Mouse (Mus musculus): ENCODE results near the gene Sirt1. TPM values are rescaled to one million over a fixed set of nuclear protein-coding genes. Genes with fewer than 3 reads are reported as not detected.
"Not testable (repeated sequence)": the region's sequence is repeated elsewhere in the genome, so short reads cannot be mapped to it uniquely, and the experiment has no call there.

Sirt1 gene
- total RNA-seq, 2 experiments from 2014 or later = 14.0 to 14.6 TPM

DNA sequence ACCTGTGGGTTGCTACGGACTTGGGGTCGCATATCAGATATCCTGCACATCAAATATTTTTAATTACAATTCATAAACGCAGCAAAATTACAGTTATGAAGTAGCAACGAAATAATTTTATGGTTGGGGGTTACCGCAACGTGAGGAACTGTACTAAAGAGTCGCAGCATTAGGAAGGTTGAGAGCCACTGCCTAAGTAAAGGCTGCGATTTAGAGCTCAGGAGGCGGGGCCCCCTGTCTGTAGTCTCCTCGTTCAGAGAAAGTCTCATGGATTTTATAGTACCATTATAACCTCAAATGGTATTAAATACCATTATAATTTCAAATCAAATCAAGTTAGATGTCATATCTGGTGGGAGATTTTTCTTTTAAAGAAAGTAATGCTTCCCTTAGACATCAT, 5.5 kb upstream of the Sirt1 start:
- Histone ChIP-seq H3K4me3 (peak overlapping the region; percentile 79), H3K27ac (peak overlapping the region; percentile 33; the same call in 1 of the 2 replicates)
- no peak for DNase-seq (ENCODE audit: extremely low spot score in 1 of 2, low spot score in 2 of 2)
- no peak for TF ChIP-seq CTCF (IDR thresholded peaks at IDR 0.05)
- intact Hi-C loops (cut with DNase I) = loop anchor here (10.0 kb wide), 2 partner anchors 142 to 362 kb away; partner anchors contain the start of genes Herc4, Hnrnph3 and Pbld2

DNA sequence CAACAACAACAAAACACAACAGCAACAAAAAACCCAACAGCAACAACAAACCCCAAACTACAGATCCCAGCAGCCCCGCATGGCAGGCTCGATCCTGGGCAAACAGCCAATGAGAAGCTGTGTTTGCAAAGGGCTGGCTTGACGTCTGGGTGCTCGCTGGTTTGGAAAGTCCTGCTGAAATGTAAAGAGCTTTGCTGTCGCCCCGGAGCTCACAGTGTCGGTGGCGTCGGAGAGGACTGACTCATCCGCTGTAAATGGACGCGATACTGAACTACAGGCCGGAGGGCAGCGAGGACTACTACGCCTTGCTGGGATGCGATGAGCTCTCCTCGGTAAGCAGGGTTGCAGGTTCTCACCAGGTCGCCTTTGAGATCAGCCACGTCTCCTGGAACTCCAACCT, 4.9 kb upstream of the Sirt1 start:
- H3K4me3 ChIP-seq = peak overlapping the region; percentile 79
- TF ChIP-seq CTCF (IDR thresholded peaks at IDR 0.05) = no peak
- peak; percentile 84 to 86 for DNase-seq (ENCODE audit: extremely low spot score in 1 of 2, low spot score in 2 of 2)
- intact Hi-C loops (cut with DNase I) = loop anchor here (10.0 kb wide), 2 partner anchors 142 to 362 kb away; partner anchors contain the start of genes Herc4, Hnrnph3 and Pbld2
- peak overlapping the region; percentile 33; the same call in 1 of the 2 replicates for H3K27ac ChIP-seq

DNA sequence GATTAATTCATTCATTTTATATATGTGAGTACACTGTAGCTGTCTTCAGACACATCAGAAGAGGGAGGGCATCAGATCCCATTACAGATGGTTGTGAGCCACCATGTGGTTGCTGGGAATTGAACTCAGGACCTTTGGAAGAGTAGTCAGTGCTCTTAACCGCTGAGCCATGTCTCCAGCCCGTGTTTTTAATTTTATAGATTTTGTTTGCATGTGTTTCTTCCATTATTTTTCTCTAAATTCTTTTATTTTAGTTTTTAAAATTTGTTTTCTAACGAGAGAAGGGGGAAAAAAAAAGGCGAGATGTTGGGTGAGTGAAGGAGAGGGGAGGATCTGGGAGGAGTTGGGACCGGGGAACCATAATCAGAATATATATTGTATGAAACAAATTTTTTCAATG, 4.4 kb upstream of the Sirt1 start:
- DNase-seq (ENCODE audit: extremely low spot score in 1 of 2, low spot score in 2 of 2); H3K27ac ChIP-seq: not testable (repeated sequence)
- intact Hi-C loops (cut with DNase I) = loop anchor here (10.0 kb wide), 2 partner anchors 141 to 361 kb away; partner anchors contain the start of genes Herc4, Hnrnph3 and Pbld2
- peak overlapping the region; percentile 79 for H3K4me3 ChIP-seq

DNA sequence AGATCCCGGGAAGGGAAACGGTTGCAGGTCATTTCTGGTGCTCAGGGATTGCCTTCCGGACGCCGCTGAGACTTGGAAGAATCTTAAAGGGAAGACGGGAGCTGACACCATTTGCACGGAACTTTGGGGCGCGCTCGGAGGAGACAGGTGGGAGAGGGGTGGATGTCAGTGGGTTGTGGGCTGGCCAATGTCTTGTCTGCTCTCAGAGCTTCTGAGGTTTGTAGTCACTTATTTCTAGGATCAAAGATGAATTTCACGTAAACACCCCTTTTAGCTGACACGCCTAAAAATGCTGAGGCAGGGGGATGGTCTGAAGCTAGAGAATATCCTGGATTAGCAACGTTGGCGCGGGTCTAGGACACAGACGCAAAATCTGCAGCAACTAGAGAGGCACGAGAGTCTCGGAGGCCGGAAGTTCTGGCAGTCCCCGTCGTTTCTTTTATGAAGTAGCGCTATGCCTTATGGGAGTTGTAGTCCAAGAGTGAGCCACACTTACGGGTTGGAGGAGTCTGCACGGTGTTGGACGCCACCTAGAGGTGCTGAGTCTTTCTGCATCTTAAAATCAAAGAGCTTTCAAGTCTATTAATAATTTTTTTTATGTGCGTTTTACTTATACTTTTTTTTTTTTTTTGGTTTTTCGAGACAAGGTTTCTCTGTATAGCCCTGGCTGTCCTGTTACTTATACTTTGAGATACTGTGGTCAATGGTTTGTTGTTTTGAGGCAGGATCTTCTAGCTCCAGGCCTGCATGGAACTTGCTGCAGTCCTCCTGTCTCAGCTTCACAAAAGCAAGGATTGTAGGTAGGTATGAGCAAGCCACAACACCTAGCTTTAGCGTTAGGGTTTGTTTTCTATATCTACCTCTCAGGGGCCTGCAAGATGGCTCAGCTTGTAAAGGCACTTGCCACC, 1.1 kb upstream of the Sirt1 start, which contains the start of gene Dnajc12:
TSS of gene Dnajc12 (plus strand) at position 72 of the 908 bp plus-strand sequence.
- intact Hi-C loops (cut with DNase I) = loop anchor here (1.0 to 10.0 kb wide), 4 partner anchors 44 to 358 kb away; partner anchors contain the start of genes Herc4, Hnrnph3 and Pbld2
- H3K27ac ChIP-seq = peak within 1 kb of the TSS; percentile 76
- peak; percentile 79 for TF ChIP-seq CTCF (IDR thresholded peaks at IDR 0.05)
- peak within 1 kb of the TSS; percentile 65 for H3K4me3 ChIP-seq
- peak; percentile 58 to 81 for DNase-seq (ENCODE audit: extremely low spot score in 1 of 2, low spot score in 2 of 2)

DNA sequence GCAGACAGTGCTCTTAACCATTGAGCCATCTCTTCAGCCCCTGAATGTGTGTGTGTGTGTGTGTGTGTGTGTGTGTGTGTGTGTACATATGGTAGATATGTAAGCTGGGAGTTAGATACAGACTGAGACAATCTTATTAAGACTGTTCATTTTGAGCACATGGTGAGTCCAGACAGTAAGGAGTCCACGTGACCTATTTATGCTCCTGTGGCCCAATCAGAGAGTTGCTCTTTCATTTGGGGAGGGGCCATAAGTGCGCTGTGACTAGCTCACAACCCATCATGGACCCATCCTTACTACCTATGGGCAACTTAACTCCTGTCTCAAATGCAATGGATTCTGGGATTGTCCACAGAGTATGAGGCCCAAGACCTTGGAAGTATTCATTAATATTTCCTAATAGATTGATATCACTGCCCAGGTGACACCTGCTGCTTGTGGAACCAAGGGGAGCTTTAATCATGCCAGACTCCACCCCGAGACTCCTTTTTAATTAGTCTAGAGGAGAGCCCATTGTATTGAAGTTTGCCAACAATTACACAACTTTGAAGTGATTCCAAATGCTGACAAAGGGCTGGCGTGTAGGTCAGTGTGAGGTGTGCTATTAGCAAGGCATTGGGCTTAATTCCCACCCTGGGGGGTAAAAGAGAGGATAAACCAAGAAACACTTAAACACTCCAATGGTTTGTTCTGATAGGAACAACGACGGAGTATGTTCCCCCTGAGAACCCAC, 2.4 kb downstream of the Sirt1 start:
- intact Hi-C loops (cut with DNase I) = no loop called here
- DNase-seq (ENCODE audit: extremely low spot score in 1 of 2, low spot score in 2 of 2) = no peak
- Histone ChIP-seq H3K4me3 (no peak overlapping the region), H3K27ac (no peak overlapping the region)
- TF ChIP-seq CTCF (IDR thresholded peaks at IDR 0.05) = no peak

DNA sequence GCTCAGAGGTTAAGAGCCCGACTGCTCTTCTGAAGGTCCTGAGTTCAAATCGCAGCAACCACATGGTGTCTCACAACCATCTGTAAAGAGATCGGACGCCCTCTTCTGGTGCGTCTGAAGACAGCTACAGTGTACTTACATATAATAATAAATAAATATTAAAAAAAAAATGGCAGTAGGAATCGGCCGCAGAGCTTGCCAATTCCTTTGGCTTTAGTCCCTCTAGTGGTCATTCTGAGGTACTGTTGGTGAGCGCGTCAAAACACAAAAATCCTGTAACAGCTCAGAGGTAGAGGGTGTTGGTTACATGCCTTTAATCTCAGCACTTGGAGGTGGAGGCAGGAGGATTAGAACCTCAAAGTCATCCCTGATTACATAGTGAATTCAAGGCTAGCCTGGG, 4.0 kb downstream of the Sirt1 start:
- TF ChIP-seq CTCF (IDR thresholded peaks at IDR 0.05) = peak; percentile 97
- peak; percentile 48 to 63 for DNase-seq (ENCODE audit: extremely low spot score in 1 of 2, low spot score in 2 of 2)
- H3K27ac ChIP-seq = no peak overlapping the region
- intact Hi-C loops (cut with DNase I) = loop anchor here (1.0 to 2.0 kb wide), 3 partner anchors 38 to 225 kb away; no protein-coding TSS in a partner anchor
- H3K4me3 ChIP-seq = no peak overlapping the region

DNA sequence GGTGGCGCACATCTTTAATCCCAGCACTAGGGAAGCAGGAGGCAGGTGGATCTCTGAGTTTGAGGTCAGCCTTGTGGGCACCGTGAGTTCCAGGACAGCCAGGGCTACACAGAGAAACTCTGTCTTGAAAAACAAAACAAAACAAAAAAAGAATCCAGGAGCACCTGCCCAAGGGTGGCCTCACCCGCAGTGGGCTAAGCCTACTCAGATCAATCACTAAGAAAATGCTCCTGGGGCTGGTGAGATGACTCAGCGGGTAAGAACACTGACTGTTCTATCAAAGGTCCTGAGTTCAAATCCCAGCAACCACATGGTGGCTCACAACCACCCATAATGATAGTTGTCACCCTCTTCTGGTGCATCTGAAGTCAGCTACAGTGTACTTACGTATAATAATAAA, 5.2 kb downstream of the Sirt1 start:
- Histone ChIP-seq H3K4me3 (no peak overlapping the region), H3K27ac (no peak overlapping the region)
- no peak for TF ChIP-seq CTCF (IDR thresholded peaks at IDR 0.05)
- DNase-seq (ENCODE audit: extremely low spot score in 1 of 2, low spot score in 2 of 2) = no peak
- intact Hi-C loops (cut with DNase I) = loop anchor here (2.0 kb wide), 1 partner anchor 224 kb away; no protein-coding TSS in a partner anchor

DNA sequence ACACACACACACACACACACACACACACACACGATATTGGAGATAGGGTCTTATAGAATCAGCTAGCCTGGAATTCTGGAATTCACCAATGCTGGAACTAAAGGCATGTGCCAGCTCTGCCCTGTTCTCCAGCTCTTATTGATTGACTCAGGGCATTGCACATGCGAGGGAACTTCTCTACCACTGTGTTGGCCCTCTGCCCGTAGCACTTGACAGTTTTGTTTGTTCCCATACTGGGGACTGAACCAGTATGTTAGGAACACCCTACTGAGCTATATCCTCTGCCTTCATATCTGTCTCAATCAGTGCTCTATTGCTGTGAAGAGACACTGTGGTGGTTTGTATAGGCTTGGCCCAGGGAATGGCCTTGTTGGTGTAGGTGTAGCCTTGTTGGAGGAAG, 13.5 kb downstream of the Sirt1 start:
- no peak for DNase-seq (ENCODE audit: extremely low spot score in 1 of 2, low spot score in 2 of 2)
- intact Hi-C loops (cut with DNase I) = no loop called here
- TF ChIP-seq CTCF (IDR thresholded peaks at IDR 0.05) = no peak
- Histone ChIP-seq H3K27ac (no peak overlapping the region), H3K4me3 (no peak overlapping the region)

DNA sequence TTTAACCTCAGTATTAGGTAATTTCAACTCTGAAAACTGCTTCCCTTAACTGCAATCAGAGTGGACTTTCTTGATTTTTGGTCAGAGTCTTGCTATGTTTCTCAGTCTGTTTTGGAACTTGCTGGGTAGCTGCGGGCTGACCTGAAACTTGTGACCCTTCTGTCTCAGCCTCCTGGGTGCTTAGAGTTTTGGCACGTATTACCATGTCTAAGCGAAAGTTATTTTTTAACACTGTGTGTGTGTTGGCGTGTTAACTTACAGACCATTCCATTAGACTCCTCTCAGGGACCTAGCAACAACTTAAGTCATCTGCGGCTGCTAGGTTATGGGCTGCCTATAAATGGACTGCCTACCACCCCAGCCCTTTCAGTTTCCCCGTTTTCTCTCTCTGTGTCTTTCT, 14.1 kb downstream of the Sirt1 start:
- no peak overlapping the region for H3K4me3 ChIP-seq
- intact Hi-C loops (cut with DNase I) = no loop called here
- no peak overlapping the region for H3K27ac ChIP-seq
- no peak for TF ChIP-seq CTCF (IDR thresholded peaks at IDR 0.05)
- DNase-seq (ENCODE audit: extremely low spot score in 1 of 2, low spot score in 2 of 2) = no peak

DNA sequence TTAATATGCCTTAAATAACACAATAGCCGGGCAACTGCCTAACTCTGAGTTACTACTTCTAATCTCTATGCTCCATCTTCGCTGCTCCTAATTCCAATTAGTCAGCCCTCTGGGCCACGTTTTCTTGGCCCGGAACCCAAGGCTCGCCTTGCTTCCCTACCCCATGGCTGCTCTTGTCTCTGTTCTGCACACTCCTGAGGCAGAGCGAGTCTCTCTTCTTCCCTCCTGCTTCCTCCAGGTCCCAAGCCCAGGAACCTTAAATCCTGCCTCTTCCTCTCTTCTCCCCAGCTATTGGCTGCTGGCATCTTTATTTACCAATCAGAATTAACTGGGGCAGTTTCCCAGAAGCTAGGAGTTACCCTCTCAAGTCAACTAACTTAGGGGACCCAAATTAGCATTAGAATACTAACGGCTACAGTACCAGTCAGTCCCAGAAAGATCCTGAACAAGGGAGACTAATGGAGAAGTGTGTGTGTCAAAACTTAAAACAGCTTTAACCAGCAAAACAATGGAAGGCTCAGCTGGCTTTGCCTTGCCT, 15.5 kb downstream of the Sirt1 start:
- TF ChIP-seq CTCF (IDR thresholded peaks at IDR 0.05) = no peak
- intact Hi-C loops (cut with DNase I) = no loop called here
- DNase-seq (ENCODE audit: extremely low spot score in 1 of 2, low spot score in 2 of 2) = no peak
- H3K27ac ChIP-seq = no peak overlapping the region
- H3K4me3 ChIP-seq = no peak overlapping the region

DNA sequence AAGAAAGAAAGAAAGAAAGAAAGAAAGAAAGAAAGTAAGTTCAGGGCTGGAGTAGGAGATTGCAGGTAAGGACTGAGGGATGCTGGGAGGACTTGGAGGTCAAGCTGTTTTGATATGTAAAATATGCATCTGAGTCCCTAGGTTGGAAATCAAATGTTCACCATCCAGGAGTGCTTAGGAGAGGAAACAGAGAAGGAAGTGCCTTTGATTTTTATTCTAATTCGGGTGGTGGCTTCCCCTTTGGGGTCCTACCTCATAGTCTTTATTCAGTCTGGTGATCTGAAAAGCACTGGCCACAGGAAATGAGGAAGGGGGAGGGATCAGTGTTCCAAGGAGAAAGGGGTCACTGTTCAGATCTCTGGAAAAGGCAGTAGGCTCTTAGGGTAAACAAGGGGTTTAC, 21.0 kb downstream of the Sirt1 start:
- TF ChIP-seq CTCF (IDR thresholded peaks at IDR 0.05) = no peak
- no peak overlapping the region for H3K4me3 ChIP-seq
- no peak overlapping the region for H3K27ac ChIP-seq
- intact Hi-C loops (cut with DNase I) = no loop called here
- DNase-seq (ENCODE audit: extremely low spot score in 1 of 2, low spot score in 2 of 2) = no peak
